Mouse (Mus musculus): ENCODE data around the gene Ssr2.

DNA sequence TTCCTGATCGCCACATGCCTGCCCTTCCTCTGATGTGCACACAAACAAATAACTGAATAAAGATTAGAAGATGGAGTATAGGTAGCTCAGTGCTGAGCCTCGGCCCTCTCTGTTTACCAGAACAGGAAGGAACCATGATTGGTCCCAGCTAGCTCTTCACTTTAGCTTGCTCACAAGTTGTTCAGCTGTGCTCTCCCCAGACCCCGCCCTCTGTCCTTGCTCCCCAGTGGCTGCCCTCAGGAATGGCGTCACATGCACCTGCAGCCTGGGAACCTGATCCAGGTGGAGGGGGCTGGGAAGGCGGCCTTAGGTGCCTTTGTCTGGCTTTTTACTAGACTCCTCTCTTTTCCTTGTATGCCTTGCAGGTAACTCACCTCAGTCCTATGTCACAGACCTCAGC, 39.4 kb downstream of the Ssr2 start:
- TF ChIP-seq CTCF (IDR thresholded peaks at IDR 0.05; ENCODE audit: control insufficient read depth, insufficient read depth, low read length) (no peak), POLR2A (IDR thresholded peaks at IDR 0.05; ENCODE audit: borderline replicate concordance, control insufficient read depth, low read depth, low read length) (no peak)

All from bone marrow, adult 2 months (tissue).